Mouse (Mus musculus) kidney, embryonic 14.5 days (tissue): ENCODE measurements around the gene Gm30083. TPM values are rescaled to one million over a fixed set of nuclear protein-coding genes. Genes with fewer than 3 reads are reported as not detected.

ENCODE experiments used
- ATAC-seq: fragments of 200-750 bp; cut with Nextera tagmentation; 2 replicates; pipeline ENCODE4 v1.8.0; 2017; ENCODE audit warnings: moderate number of reproducible peaks, mild to moderate bottlenecking, moderate TSS enrichment, moderate library complexity; ENCODE audit not compliant: low FRiP score, low TSS enrichment
- H3K27ac ChIP-seq: fragments of 300-500 bp; sonication (generic); 2 replicates; pipeline ENCODE4 v1.5.1; 2014; ENCODE audit warnings: low read depth, mild to moderate bottlenecking, low read length, moderate library complexity, mixed read lengths
- H3K27me3 ChIP-seq: fragments of 300-500 bp; sonication (generic); 2 replicates; pipeline ENCODE4 v1.6.1; 2014; ENCODE audit warnings: mild to moderate bottlenecking, low read length; ENCODE audit not compliant: control insufficient read depth, insufficient read depth
- H3K36me3 ChIP-seq: fragments of 300-500 bp; sonication (generic); 2 replicates; pipeline ENCODE4 v1.6.1; 2014; ENCODE audit warnings: low read length, mixed read lengths; ENCODE audit not compliant: control insufficient read depth, insufficient read depth
- H3K4me1 ChIP-seq: fragments of 300-500 bp; sonication (generic); 2 replicates; pipeline ENCODE4 v1.6.1; 2014; ENCODE audit warnings: low read length, mixed read lengths; ENCODE audit not compliant: control insufficient read depth, insufficient read depth
- H3K4me2 ChIP-seq: fragments of 300-500 bp; sonication (generic); replicated peaks from 2 replicates; pipeline ENCODE4 v1.6.1; 2014; ENCODE audit warnings: low read depth, mild to moderate bottlenecking, low read length
- H3K4me3 ChIP-seq: fragments of 300-500 bp; sonication (generic); 2 replicates; pipeline ENCODE4 v1.5.1; 2014; ENCODE audit warnings: mild to moderate bottlenecking, low read length
- H3K9ac ChIP-seq: fragments of 300-500 bp; sonication (generic); 2 replicates; pipeline ENCODE4 v1.6.1; 2014; ENCODE audit warnings: low read depth, mild to moderate bottlenecking, low read length, moderate library complexity
- H3K9me3 ChIP-seq: fragments of 300-500 bp; sonication (generic); 2 replicates; pipeline ENCODE4 v1.6.1; 2016; ENCODE audit warnings: low read length; ENCODE audit not compliant: control insufficient read depth
- WGBS: fragments of 180-500 bp; shearing (Covaris S2); extraction: QIAGEN DNeasy Blood & Tissue Kit; methylation state at CpG from one replicate; pipeline ENCODE4 v1.1.7; 2014; 5-methylcytosine and 5-hydroxymethylcytosine counted together
- polyA plus RNA-seq: library from polyadenylated mRNA; unstranded; fragments of >200 nt; fragmentation: Nextera tagmentation; extraction: Ambion mirVana; gene quantifications from 2 replicates; pipeline ENCODE4 v1.2.1, GENCODE M21; 2014

Gene Gm30083
- polyA plus RNA-seq, 1 experiment from 2014 or later = not detected

DNA sequence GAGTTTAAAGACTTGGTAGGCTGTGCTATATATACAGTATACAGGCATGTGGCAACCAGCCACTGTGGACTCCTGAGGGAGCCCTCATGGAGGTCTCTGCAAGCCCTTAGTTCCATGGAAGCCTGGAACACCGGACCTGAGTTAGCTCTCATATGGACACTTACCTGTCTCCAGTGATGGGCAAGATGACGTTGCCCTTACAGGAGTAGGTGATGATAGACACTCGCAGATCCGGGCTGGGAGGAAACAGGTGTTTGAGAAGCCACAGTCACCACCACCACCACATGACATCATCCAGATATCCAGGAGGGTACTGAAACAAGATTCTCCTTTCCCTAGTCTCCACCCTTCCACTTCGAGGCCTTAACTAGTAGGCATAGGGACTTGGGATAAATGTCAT is 12.6 kb downstream of the Gm30083 start:
- Histone ChIP-seq H3K9me3 (no peaks in the 10 kb centered on the region), H3K9ac (no peak overlapping the region), H3K4me2 (no peak overlapping the region), H3K4me3 (no peak overlapping the region), H3K27me3 (no peaks in the 10 kb centered on the region), H3K27ac (no peak overlapping the region), H3K36me3 (no peaks in the 10 kb centered on the region), H3K4me1 (no peaks in the 10 kb centered on the region)
- no peak for ATAC-seq
- 88% methylated on average over 5 of the region's 5 CpGs for WGBS

DNA sequence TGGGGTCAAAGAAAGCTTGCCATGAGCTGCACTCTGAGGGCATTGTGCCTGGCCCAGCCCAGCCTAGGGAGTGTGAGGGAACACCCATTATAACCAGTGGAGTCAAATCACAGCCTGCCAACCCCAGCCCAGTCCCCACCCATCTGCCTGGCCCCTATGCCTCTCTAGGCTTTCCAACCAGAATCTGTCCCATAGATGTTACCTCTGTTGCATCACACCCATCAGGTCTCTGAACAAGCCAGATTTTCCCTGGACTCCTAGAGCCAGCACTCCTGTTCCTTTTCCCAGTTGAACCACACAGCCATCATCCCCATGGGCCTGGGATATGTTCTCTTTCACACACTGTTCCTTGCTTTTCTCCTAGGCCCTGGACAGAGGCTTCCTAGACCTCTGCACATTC is 13.5 kb downstream of the Gm30083 start:
- ATAC-seq = no peak
- Histone ChIP-seq H3K4me2 (no peak overlapping the region), H3K4me3 (no peak overlapping the region)

DNA sequence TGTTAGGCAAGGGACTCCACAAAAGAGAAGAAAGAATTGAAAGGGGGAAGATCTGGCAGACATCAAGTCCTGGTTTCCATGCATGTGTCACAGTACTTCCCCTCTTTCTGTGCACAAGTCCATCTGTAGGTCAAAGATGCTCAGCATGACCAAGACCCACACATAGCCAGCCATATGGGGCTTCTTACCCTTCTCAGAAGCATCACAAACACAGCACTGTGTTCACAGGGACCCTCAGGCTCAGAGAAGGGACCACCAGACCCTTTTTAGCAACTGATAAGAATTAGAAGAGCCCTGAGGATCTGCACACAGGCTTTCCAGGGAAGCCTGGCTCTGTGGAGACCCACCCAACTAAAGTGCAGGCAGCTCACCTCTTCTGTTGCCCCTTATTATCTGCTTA is 14.9 kb downstream of the Gm30083 start:
- no peaks in the 10 kb centered on the region for H3K9me3 ChIP-seq
- H3K27ac ChIP-seq = no peak overlapping the region
- ATAC-seq = no peak
- no peaks in the 10 kb centered on the region for H3K36me3 ChIP-seq
- no peaks in the 10 kb centered on the region for H3K27me3 ChIP-seq
- no peak overlapping the region for H3K9ac ChIP-seq
- no peaks in the 10 kb centered on the region for H3K4me1 ChIP-seq
- H3K4me2 ChIP-seq = no peak overlapping the region
- no peak overlapping the region for H3K4me3 ChIP-seq

More for the DNA sequence above, 13.5 kb downstream of the Gm30083 start:
- Histone ChIP-seq H3K27me3 (no peaks in the 10 kb centered on the region), H3K9me3 (no peaks in the 10 kb centered on the region), H3K36me3 (no peaks in the 10 kb centered on the region), H3K27ac (no peak overlapping the region), H3K4me1 (no peaks in the 10 kb centered on the region), H3K9ac (no peak overlapping the region)

DNA sequence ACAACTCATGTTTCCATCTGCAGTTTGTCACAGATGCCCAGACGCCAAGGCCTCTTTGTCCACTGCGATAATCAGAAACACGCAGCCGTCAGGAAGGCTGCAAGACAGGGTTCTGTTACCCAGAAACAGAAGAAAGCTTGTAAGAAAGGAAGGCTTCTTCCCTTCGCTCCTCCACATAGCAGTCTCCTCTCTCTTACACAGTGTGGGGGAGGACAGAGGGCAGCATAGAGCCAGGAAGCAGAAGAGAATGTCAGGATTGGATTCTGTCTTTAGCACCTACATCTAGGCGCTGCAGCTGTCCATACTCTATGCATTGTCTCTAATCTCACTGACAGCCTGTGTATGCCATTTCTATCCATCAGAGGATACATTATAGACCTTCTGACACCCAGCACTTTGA is 17.6 kb downstream of the Gm30083 start:
- no peaks in the 10 kb centered on the region for H3K27me3 ChIP-seq
- ATAC-seq = no peak
- no peak overlapping the region for H3K9ac ChIP-seq
- no peak overlapping the region for H3K4me3 ChIP-seq
- WGBS = 55% methylated on average over 6 of the region's 6 CpGs
- no peaks in the 10 kb centered on the region for H3K4me1 ChIP-seq
- no peaks in the 10 kb centered on the region for H3K9me3 ChIP-seq
- no peak overlapping the region for H3K27ac ChIP-seq
- H3K36me3 ChIP-seq = no peaks in the 10 kb centered on the region
- H3K4me2 ChIP-seq = no peak overlapping the region

DNA sequence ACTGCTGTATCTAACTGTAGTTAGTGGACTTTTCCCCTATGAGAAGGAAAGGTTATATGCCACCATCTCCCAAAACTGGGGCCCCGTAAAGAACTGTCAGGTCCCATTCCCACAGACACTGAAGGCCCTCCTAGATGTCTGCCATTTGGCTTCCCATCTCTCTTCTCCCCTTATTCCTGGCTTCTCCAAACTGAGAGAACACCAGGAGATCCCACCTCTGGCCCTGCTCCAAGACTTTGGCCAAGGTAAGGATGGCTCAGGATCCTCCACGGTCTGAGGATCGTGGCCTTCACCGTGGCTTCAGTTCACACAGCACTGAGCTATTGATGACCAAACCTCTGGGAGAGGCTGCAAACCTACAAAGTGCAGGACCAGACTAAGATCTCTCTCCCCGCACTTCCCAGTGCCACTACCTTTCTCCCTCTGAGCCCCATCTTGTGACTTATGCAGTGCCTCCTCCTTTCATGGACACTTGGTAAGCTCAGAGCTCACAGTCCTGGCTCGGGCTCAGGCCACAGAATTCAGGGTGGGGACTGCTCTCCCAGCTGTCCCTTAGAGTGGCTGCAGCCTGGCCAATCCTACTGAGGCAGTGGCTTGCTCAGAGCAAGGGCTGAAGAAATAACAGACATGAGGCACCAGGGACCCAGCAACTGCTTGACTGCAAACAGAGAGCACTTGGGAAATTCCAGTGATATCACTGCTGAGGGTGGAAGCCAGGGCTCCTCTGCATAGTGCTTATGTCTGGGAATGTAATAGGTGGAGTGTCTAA is 21.3 kb downstream of the Gm30083 start:
- WGBS = 87% methylated on average over 6 of the region's 6 CpGs
- ATAC-seq = no peak

DNA sequence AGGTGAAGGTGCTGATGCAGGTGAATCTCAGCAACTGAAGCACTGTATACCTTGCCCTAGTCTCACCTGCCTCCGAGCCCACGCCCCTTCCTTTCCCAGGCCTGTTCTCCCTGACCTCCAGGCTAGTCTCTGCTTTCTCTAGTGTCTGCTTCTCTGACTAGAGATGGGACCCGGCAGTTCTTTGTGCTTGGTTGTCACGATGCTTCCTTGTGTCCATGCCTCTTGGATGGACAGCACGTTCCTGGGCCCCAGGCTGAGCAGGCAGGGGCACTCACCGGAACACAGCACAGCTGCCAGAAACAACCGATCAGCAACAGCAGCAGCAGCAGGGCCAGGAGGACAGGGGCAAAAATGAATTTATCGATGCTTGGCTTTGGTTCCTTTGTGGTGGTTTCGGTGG is 21.9 kb downstream of the Gm30083 start:
- no peak overlapping the region for H3K4me2 ChIP-seq
- H3K27me3 ChIP-seq = no peaks in the 10 kb centered on the region
- H3K9me3 ChIP-seq = no peaks in the 10 kb centered on the region
- no peaks in the 10 kb centered on the region for H3K36me3 ChIP-seq
- ATAC-seq = no peak
- no peak overlapping the region for H3K27ac ChIP-seq
- H3K9ac ChIP-seq = no peak overlapping the region
- no peak overlapping the region for H3K4me3 ChIP-seq
- WGBS = 96% methylated on average over 9 of the region's 9 CpGs
- H3K4me1 ChIP-seq = no peaks in the 10 kb centered on the region

More for the DNA sequence above, 21.3 kb downstream of the Gm30083 start:
- H3K36me3 ChIP-seq = no peaks in the 10 kb centered on the region
- no peak overlapping the region for H3K4me3 ChIP-seq
- no peaks in the 10 kb centered on the region for H3K4me1 ChIP-seq
- H3K4me2 ChIP-seq = no peak overlapping the region
- no peak overlapping the region for H3K27ac ChIP-seq
- no peaks in the 10 kb centered on the region for H3K9me3 ChIP-seq
- H3K9ac ChIP-seq = no peak overlapping the region
- no peaks in the 10 kb centered on the region for H3K27me3 ChIP-seq

DNA sequence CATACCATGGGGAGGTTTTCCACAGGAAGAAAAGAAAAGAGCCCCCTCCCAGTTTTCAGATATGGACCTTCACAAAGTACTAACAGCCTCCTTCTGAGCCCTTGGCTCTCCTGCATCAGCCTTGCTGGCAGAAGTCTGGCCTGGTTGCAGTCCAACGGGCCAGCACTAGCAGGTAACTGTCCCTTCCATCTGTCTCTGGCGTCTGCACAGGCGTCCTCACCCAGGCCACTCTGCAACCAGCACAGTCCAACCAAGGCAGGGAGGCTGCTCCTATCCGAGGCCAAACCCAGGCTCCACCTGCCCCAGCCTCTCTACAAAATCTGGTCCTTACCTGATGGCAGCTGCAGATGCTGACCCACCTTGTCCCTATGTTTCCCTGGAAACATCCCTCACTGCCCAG is 23.0 kb downstream of the Gm30083 start:
- H3K4me2 ChIP-seq = no peak overlapping the region
- no peak for ATAC-seq
- H3K27me3 ChIP-seq = no peaks in the 10 kb centered on the region
- 64% methylated on average over 4 of the region's 4 CpGs for WGBS
- H3K9me3 ChIP-seq = no peaks in the 10 kb centered on the region
- H3K4me3 ChIP-seq = no peak overlapping the region
- no peaks in the 10 kb centered on the region for H3K4me1 ChIP-seq
- H3K9ac ChIP-seq = no peak overlapping the region
- no peaks in the 10 kb centered on the region for H3K36me3 ChIP-seq
- H3K27ac ChIP-seq = no peak overlapping the region

DNA sequence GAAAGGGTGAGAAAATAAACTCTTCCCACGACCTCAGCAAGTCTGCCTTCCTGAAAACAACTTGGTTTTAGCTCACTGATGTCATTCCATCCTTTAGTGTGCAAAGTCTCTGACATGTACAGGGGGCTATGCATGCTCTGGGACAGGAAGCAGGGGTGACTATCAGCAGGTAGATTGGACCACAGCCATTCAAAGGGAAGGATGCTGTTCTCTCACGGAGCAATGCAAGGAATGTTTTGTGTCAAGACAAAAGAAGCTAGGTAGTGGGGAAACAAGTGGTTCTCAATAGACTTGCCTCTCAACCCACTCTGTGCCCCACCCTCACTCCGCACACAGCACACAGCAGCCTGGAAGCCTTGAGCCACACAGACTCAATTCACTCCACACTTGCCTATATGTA is 25.8 kb downstream of the Gm30083 start:
- Histone ChIP-seq H3K4me2 (no peak overlapping the region), H3K36me3 (no peaks in the 10 kb centered on the region), H3K9ac (no peak overlapping the region), H3K27ac (no peak overlapping the region), H3K4me3 (no peak overlapping the region), H3K4me1 (no peaks in the 10 kb centered on the region), H3K27me3 (no peaks in the 10 kb centered on the region), H3K9me3 (no peaks in the 10 kb centered on the region)
- WGBS = 72% methylated on average over 3 of the region's 3 CpGs
- no peak for ATAC-seq

DNA sequence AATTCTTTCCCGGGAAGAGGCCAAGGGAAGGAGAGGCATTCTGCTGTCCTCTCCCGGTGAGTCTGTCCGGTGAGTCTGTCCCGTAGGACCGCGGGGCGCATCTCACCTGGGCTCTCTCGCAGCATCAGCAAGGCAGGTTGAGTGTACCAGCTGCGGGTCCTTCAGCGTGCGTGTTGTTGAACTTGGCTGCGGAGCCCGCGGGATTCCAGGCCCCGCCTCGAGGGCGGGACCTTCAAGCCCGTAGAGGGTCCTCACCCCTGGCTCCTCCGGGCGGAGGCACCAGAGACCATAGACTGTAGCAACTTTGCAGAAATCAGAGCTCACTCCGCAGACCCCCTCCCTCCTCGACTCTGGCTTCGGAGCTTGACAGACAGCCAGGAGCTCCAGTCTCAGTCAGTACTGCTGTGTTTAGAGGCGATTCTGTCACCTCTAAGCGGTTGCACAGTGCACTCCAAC is 36.4 kb downstream of the Gm30083 start, which contains the start of gene Zfp488:
TSS of gene Zfp488 (minus strand) at position 161 of the 456 bp plus-strand sequence.
- no peaks in the 10 kb centered on the region for H3K36me3 ChIP-seq
- peak within 1 kb of the TSS; percentile 65 for H3K4me2 ChIP-seq
- H3K27me3 ChIP-seq = peaks cover 11% of the 10 kb centered on the region; the same call in 1 of the 2 replicates
- no peaks in the 10 kb centered on the region for H3K4me1 ChIP-seq
- WGBS = 2% methylated on average over 25 of the region's 25 CpGs
- H3K9ac ChIP-seq = peak within 1 kb of the TSS; percentile 23; the same call in 1 of the 2 replicates
- no peak within 1 kb of the TSS for H3K27ac ChIP-seq
- no peaks in the 10 kb centered on the region for H3K9me3 ChIP-seq
- peak within 1 kb of the TSS; percentile 36 for H3K4me3 ChIP-seq
- ATAC-seq = peak; percentile 80
